ENCODE assay signal across 8 mouse cellular contexts in genomic region chr3:32616331-32617052, GRCm38 (mm10). TPM values are rescaled to one million over a fixed set of nuclear protein-coding genes. Genes with fewer than 3 reads are reported as not detected.
DNase-seq lines count a peak whose midpoint lies in the region; ATAC-seq lines count a peak whose summit lies in the region.

Gene Gnb4 (minus strand): TSS chr3:32616585.

- ATAC-seq in forebrain, embryonic 16.5 days: peak; percentile 89
- peak; percentile 91 for ATAC-seq in hindbrain, embryonic 11.5 days (ENCODE audit: low FRiP score)

- no peaks in the 10 kb centered on the region for H3K27me3 ChIP-seq in forebrain, embryonic 16.5 days (replicated peaks; ENCODE audit: control insufficient read depth, insufficient read depth, low read length)
- H3K27me3 ChIP-seq in hindbrain, embryonic 11.5 days (ENCODE audit: control insufficient read depth, insufficient read depth, low read length): no peaks in the 10 kb centered on the region

- H3K4me2 ChIP-seq in forebrain, embryonic 16.5 days (ENCODE audit: low read length): peak within 1 kb of the TSS; percentile 53
- H3K4me2 ChIP-seq in hindbrain, embryonic 11.5 days (replicated peaks; ENCODE audit: low read depth, low read length): peak within 1 kb of the TSS; percentile 48

- WGBS in forebrain, embryonic 16.5 days: 2% methylated on average over 57 of the region's 83 CpGs
- WGBS in hindbrain, embryonic 11.5 days: under 1% methylated on average over 33 of the region's 83 CpGs

- peak; percentile 53 for DNase-seq in ES-CJ7 (ENCODE audit: low read depth, low spot score)
- peak; percentile 71 for DNase-seq in adrenal gland, postnatal 14 days
- peak; percentile 81 for DNase-seq in hindbrain, embryonic 11.5 days (ENCODE audit: low spot score)
- peak in 1 of 2 experiments; percentile 30 for DNase-seq in layer of hippocampus, postnatal 25 days (ENCODE audit: extremely low spot score in 1 of 2, low spot score in 1 of 2)
- DNase-seq in lung, postnatal 36 days: peak; percentile 53
- peak; percentile 33 for DNase-seq in retina, postnatal 7 days (ENCODE audit: low read depth, low spot score)
- DNase-seq in yolk sac, embryonic 10.5 days (ENCODE audit: low spot score): peak; percentile 86

- peak within 1 kb of the TSS; percentile 75 for H3K4me3 ChIP-seq in forebrain, embryonic 16.5 days (replicated peaks; ENCODE audit: low read length)
- H3K4me3 ChIP-seq in hindbrain, embryonic 11.5 days (ENCODE audit: low read depth, low read length): peak within 1 kb of the TSS; percentile 47

- no peaks in the 10 kb centered on the region for H3K9me3 ChIP-seq in forebrain, embryonic 16.5 days (ENCODE audit: control insufficient read depth, low read length)
- no peaks in the 10 kb centered on the region for H3K9me3 ChIP-seq in hindbrain, embryonic 11.5 days (ENCODE audit: control insufficient read depth, low read length)

- H3K27ac ChIP-seq in forebrain, embryonic 16.5 days (ENCODE audit: low read length): peak within 1 kb of the TSS; percentile 57
- H3K27ac ChIP-seq in hindbrain, embryonic 11.5 days (ENCODE audit: low read depth, low read length): peak within 1 kb of the TSS; percentile 24; the same call in 1 of the 2 replicates

- H3K4me1 ChIP-seq in forebrain, embryonic 16.5 days (replicated peaks; ENCODE audit: control insufficient read depth, insufficient read depth, low read length): no peaks in the 10 kb centered on the region; the same call in 1 of the 2 replicates
- H3K4me1 ChIP-seq in hindbrain, embryonic 11.5 days (replicated peaks; ENCODE audit: control insufficient read depth, insufficient read depth, low read length): no peaks in the 10 kb centered on the region

- H3K36me3 ChIP-seq in forebrain, embryonic 16.5 days (ENCODE audit: control insufficient read depth, insufficient read depth): no peaks in the 10 kb centered on the region
- no peaks in the 10 kb centered on the region for H3K36me3 ChIP-seq in hindbrain, embryonic 11.5 days (ENCODE audit: control insufficient read depth, insufficient read depth, low read length)

- H3K9ac ChIP-seq in forebrain, embryonic 16.5 days (replicated peaks; ENCODE audit: low read depth, low read length): peak within 1 kb of the TSS; percentile 74
- peak within 1 kb of the TSS; percentile 62 for H3K9ac ChIP-seq in hindbrain, embryonic 11.5 days (ENCODE audit: low read depth, low read length)

RNA-seq across cellular contexts. Expression of gene Gnb4, which starts in this region (rescaled TPM):
- total RNA-seq in adrenal gland, postnatal 14 days (2021): 43.7 and 44.4 TPM in 2 replicates
- 87.8 and 88.3 TPM in 2 replicates for polyA plus RNA-seq in forebrain, embryonic 16.5 days (2015; fragmentation: Nextera tagmentation; extraction: Ambion mirVana)
- 49.9 and 56.2 TPM in 2 replicates for polyA plus RNA-seq in hindbrain, embryonic 11.5 days (2014; fragmentation: Nextera tagmentation; extraction: Ambion mirVana)
- 10 to 100 TPM; 28.2 to 29.1 TPM for total RNA-seq in layer of hippocampus, postnatal 25 days (2021)
